Mouse (Mus musculus) midbrain, embryonic 12.5 days (tissue): ENCODE results near the gene Npr3. TPM values are rescaled to one million over a fixed set of nuclear protein-coding genes. Genes with fewer than 3 reads are reported as not detected.
"Not testable (repeated sequence)": the region's sequence is repeated elsewhere in the genome, so short reads cannot be mapped to it uniquely, and the experiment has no call there.

ENCODE experiments used
- ATAC-seq: fragments of 200-750 bp; cut with Nextera tagmentation; 2 replicates; pipeline ENCODE4 v1.8.0; 2017; ENCODE audit warnings: low read depth, moderate TSS enrichment, moderate library complexity; ENCODE audit not compliant: low FRiP score
- H3K27ac ChIP-seq: fragments of 300-500 bp; sonication (generic); replicated peaks from 2 replicates; pipeline ENCODE4 v1.5.1; 2016; ENCODE audit warnings: mild to moderate bottlenecking
- H3K27me3 ChIP-seq: fragments of 300-500 bp; sonication (generic); 2 replicates; pipeline ENCODE4 v1.6.1; 2016; ENCODE audit warnings: mild to moderate bottlenecking
- H3K36me3 ChIP-seq: fragments of 300-500 bp; sonication (generic); 2 replicates; pipeline ENCODE4 v1.6.1; 2016
- H3K4me1 ChIP-seq: fragments of 300-500 bp; sonication (generic); 2 replicates; pipeline ENCODE4 v1.6.1; 2016
- H3K4me2 ChIP-seq: fragments of 300-500 bp; sonication (generic); replicated peaks from 2 replicates; pipeline ENCODE4 v1.6.1; 2016; ENCODE audit warnings: mild to moderate bottlenecking, moderate library complexity
- H3K4me3 ChIP-seq: fragments of 300-500 bp; sonication (generic); 2 replicates; pipeline ENCODE4 v1.5.1; 2016; ENCODE audit warnings: mild to moderate bottlenecking
- H3K9ac ChIP-seq: fragments of 300-500 bp; sonication (generic); replicated peaks from 2 replicates; pipeline ENCODE4 v1.6.1; 2016; ENCODE audit warnings: mild to moderate bottlenecking, moderate library complexity
- H3K9me3 ChIP-seq: fragments of 300-500 bp; sonication (generic); 2 replicates; pipeline ENCODE4 v1.6.1; 2016; ENCODE audit warnings: mild to moderate bottlenecking
- WGBS: fragments of 180-500 bp; shearing (Covaris S2); methylation state at CpG from one replicate; pipeline ENCODE4 v1.1.7; 2016; 5-methylcytosine and 5-hydroxymethylcytosine counted together
- polyA plus RNA-seq: library from polyadenylated mRNA; unstranded; fragments of >200 nt; fragmentation: Nextera tagmentation; extraction: Ambion mirVana; gene quantifications from 2 replicates; pipeline ENCODE4 v1.2.1, GENCODE M21; 2016

Gene Npr3
- polyA plus RNA-seq, 1 experiment from 2014 or later = 3.2 TPM

DNA sequence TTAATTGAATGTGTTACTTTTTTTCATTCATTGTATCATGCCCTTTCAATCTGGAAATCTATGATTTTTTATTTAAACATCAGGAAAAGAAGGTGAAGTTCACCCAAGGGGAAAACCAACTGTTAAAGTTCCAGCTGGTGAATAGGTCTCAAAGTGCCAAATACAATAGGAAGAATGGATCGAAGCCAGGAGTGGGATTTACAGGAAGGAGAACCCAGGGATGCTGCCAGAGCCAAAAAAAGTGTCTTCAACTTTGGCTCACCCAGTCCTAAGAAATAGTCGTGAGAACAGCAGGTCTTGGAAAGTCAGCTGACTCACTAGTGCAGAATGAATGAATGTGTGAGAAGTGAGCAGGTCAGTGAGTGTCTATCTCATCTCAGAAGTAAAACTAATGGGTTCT, 29.8 kb downstream of the Npr3 start:
- no peaks in the 10 kb centered on the region for H3K27me3 ChIP-seq
- no peak overlapping the region for H3K4me3 ChIP-seq
- H3K9ac ChIP-seq = no peak overlapping the region
- ATAC-seq = no peak
- H3K36me3 ChIP-seq = no peaks in the 10 kb centered on the region
- WGBS = 78% methylated on average over 2 of the region's 2 CpGs
- H3K4me1 ChIP-seq = no peaks in the 10 kb centered on the region
- no peak overlapping the region for H3K4me2 ChIP-seq
- no peak overlapping the region for H3K27ac ChIP-seq
- H3K9me3 ChIP-seq = peaks cover 9% of the 10 kb centered on the region

DNA sequence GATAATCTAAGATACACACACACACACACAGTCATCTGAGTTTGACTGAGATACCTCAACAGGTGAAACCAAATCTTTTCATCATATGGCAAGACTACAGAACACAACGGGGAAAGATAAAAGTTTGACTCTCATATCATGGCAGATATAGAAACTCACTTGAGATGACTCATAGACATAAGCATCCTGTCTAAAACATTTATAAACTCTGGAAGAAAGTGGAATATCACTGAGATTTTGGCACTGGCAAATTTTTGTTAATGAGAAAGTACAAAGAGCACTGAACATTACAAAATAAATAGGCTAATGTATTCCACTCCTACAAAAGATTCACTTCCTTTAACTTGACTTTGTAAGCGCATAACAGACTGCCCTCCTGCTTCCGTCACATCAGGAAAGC, 40.2 kb downstream of the Npr3 start:
- Histone ChIP-seq H3K4me2 (no peak overlapping the region), H3K9ac (no peak overlapping the region), H3K27ac (no peak overlapping the region), H3K4me3 (no peak overlapping the region), H3K4me1 (no peaks in the 10 kb centered on the region), H3K36me3 (no peaks in the 10 kb centered on the region), H3K9me3 (no peaks in the 10 kb centered on the region), H3K27me3 (no peaks in the 10 kb centered on the region)
- WGBS = 96% methylated on average over 3 of the region's 3 CpGs
- ATAC-seq = no peak

DNA sequence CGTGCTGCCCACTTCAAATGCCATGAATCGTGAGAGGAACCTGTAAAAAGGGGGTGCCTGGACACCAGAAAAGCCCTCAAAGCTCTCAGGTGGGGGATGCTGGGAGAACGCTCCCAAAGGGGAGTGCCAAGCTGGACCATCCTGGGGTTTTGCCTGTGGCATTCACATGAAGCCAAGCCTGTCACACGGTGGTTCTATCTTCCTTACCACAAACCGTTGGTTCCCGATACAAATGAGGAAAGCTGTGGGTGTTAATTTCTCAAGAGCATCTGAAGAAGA, 43.6 kb downstream of the Npr3 start:
- no peaks in the 10 kb centered on the region for H3K9me3 ChIP-seq
- H3K4me3 ChIP-seq = no peak overlapping the region
- H3K27ac ChIP-seq = no peak overlapping the region
- no peak for ATAC-seq
- 90% methylated on average over 6 of the region's 6 CpGs for WGBS
- no peaks in the 10 kb centered on the region for H3K4me1 ChIP-seq
- no peak overlapping the region for H3K9ac ChIP-seq
- no peaks in the 10 kb centered on the region for H3K27me3 ChIP-seq
- H3K36me3 ChIP-seq = no peaks in the 10 kb centered on the region
- H3K4me2 ChIP-seq = no peak overlapping the region

DNA sequence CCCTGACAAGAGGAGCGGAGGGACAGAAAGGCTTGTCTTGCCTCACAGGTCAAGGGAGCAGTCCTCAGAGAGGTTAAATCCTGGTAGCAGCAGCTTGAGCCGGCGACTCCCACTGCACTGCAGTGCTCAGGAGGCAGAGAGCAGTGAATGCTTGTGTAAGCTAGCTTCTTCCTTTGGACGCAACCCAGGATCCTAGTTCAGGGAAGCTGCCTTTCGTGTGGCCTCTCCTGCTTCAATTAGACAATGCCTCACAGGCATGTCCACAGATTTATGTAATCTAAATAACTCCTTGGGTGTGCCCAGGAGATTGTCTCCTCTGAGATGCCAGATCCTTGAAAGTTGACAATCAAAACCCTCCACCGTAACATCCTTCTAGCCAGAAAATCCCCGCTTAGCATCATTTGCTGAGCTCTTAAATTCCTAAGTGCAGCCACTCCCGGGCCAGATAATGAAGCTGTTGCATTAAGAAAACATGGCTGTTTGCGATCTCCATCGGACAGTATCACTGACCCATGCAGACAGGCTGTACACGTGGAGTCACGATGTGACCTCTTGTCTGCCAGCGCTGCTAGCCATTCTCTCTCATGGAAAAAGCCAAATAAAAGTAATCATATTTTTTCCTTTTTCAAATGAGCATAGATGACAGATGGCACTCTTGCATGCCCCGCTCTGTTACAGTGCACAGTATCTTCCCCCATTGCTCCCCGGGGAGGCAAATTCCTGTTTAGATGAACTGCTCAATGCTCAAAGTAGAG, 44.1 kb downstream of the Npr3 start:
- Histone ChIP-seq H3K4me2 (no peak overlapping the region), H3K27me3 (no peaks in the 10 kb centered on the region), H3K4me1 (no peaks in the 10 kb centered on the region), H3K9ac (no peak overlapping the region), H3K9me3 (no peaks in the 10 kb centered on the region), H3K27ac (no peak overlapping the region), H3K36me3 (no peaks in the 10 kb centered on the region), H3K4me3 (no peak overlapping the region)
- ATAC-seq = no peak
- WGBS = 79% methylated on average over 15 of the region's 15 CpGs

DNA sequence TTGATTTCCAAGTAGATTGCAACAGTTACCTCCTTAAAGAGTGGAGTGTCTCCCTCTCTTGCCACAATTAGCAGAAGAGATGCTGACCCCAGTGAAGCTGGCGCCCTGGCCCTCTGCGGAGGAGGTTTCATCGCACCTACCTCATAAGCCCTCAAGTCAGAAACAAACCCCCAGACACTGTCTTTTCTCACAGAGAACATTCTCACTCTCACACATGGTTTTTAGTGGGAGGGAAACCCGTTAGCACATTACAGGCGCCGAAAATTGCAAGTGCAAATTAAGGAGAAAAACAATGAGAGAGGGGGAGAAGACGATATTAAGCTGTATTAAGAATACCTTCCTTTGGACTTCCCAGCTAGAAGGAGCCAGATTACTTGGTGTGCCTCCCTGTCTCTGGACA, 44.8 kb downstream of the Npr3 start:
- Histone ChIP-seq H3K9me3 (no peaks in the 10 kb centered on the region), H3K4me3 (no peak overlapping the region), H3K9ac (no peak overlapping the region), H3K27ac (no peak overlapping the region), H3K4me2 (no peak overlapping the region), H3K36me3 (no peaks in the 10 kb centered on the region), H3K27me3 (no peaks in the 10 kb centered on the region), H3K4me1 (no peaks in the 10 kb centered on the region)
- WGBS = 92% methylated on average over 7 of the region's 7 CpGs
- ATAC-seq = no peak

DNA sequence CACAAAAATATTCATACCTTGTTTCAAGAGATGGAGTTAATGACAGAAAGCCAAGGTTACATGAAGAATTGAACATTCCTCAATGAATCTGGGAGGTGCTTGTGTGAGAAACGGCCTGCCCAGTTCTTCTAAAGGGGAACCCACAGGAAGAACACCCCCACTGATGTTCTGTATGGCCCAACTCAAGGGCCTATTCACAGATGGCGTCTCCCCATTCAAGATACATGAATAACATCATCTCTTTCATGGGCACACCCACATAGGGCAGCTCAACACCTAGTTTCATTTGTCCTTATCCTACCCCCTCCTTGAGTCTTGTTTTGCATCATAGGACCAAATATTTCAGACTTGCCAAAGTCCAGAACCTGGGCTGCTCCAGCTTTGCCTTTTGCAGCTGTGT, 46.8 kb downstream of the Npr3 start:
- Histone ChIP-seq H3K27me3 (no peaks in the 10 kb centered on the region), H3K9ac (no peak overlapping the region), H3K4me2 (no peak overlapping the region), H3K9me3 (no peaks in the 10 kb centered on the region), H3K27ac (no peak overlapping the region), H3K4me1 (no peaks in the 10 kb centered on the region), H3K36me3 (no peaks in the 10 kb centered on the region), H3K4me3 (no peak overlapping the region)
- ATAC-seq = no peak
- WGBS = 81% methylated on average over 2 of the region's 2 CpGs

DNA sequence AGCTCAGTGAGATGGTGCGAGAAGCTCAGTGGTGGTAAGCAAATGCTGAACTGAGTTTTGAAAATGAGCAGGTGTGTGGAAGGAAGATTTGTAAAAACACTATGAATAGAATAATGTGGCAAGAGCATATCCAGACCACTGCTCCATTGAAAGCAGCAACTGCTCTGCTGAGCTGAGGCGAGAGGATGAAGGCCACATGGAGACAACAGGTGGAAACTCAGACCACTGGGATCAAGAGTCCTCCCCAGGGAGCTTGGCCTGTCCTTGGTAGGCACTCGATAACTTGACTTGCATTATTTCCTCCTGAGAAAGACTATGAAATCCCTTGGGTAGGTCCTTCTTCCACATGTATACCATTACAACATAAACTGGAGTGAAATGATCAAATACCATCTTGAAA, 47.3 kb downstream of the Npr3 start:
- no peak for ATAC-seq
- Histone ChIP-seq H3K4me3 (no peak overlapping the region), H3K36me3 (no peaks in the 10 kb centered on the region), H3K27ac (no peak overlapping the region), H3K4me2 (no peak overlapping the region), H3K4me1 (no peaks in the 10 kb centered on the region), H3K9ac (no peak overlapping the region), H3K27me3 (no peaks in the 10 kb centered on the region), H3K9me3 (no peaks in the 10 kb centered on the region)
- 87% methylated on average over 3 of the region's 3 CpGs for WGBS

DNA sequence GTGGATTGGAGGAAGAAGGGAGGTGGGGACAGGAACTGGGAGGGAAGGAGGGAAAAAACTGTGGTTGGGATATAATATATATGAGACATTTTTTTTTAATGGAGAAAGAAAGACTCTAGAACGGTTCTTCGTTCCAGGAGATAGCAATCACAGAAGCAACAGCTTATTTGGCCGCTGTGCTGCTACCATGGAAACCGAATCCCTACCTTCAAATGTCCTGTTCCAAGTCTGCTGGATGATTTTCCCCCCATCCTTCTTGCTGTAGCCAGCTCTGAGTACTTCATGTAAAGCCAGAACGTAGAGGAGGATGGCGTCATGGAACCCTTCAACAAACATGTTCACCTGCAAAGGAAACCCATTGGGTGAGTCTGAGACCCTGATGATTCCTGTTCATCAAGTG, 48.7 kb downstream of the Npr3 start:
- no peak overlapping the region for H3K9ac ChIP-seq
- H3K9me3 ChIP-seq = no peaks in the 10 kb centered on the region
- WGBS = 94% methylated on average over 6 of the region's 6 CpGs
- no peaks in the 10 kb centered on the region for H3K4me1 ChIP-seq
- no peak overlapping the region for H3K27ac ChIP-seq
- no peak overlapping the region for H3K4me2 ChIP-seq
- no peaks in the 10 kb centered on the region for H3K36me3 ChIP-seq
- H3K4me3 ChIP-seq = no peak overlapping the region
- H3K27me3 ChIP-seq = no peaks in the 10 kb centered on the region
- no peak for ATAC-seq

DNA sequence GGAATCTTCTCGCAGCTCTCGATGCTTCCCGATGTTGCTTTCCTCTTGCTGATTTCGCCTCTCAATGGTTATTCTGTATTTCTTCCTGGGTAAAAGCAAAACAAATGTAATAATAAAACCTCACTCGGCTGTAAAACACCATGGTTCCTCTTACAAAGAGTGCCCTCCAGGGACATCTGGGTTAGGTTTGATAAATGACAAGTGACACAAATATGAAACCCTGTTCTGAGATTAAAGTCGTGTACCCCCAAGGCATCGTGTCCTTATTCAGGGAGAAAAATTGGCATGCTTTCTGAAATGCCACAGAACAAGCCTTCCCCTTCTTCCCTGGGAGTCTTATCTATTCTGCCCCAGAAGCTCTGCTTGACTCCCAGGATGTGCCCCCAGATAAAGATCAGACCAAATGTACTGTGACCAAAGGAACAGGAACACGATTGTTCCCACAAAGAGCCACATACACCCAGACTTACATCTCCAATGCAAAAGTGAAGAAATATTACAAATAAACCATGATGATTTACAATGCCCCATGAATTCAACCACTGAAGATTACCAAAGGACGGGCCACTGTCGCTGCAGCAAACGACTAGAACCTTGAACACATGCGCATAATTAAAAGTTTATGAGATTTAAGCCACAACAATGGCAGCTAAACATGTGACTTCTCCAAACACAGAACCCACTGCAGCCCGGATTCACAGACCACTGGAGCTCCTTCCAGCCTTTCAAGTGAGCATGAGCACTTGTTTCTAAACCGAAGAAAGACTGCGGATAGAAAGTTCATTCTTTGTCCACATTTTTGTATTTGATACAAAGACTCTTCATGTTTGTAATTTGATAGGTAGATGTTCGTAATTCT, 61.7 kb downstream of the Npr3 start:
- Histone ChIP-seq H3K9ac (no peak overlapping the region), H3K36me3 (no peaks in the 10 kb centered on the region), H3K9me3 (no peaks in the 10 kb centered on the region), H3K27me3 (no peaks in the 10 kb centered on the region), H3K4me1 (no peaks in the 10 kb centered on the region), H3K27ac (no peak overlapping the region), H3K4me3 (no peak overlapping the region), H3K4me2 (no peak overlapping the region)
- peak; percentile 83 for ATAC-seq
- 68% methylated on average over 16 of the region's 16 CpGs for WGBS

DNA sequence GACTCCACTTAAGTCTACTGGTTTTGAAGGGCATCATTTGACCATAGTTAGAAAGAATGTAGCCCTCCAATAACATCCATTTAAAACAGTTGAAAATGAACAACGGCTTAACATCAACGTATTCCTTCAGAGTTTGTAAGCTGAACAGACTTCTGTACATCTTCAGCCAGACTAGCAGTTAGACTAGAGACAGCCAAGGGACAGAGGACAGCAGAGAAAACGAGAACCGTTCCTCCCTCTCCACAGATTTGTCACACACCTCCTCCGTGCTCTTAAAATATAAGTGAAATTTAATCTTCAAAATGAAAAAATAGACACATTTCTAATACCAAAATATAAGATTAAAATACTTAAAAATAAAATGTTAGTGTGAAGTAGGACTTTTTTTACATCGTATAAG, 63.0 kb downstream of the Npr3 start:
- H3K27me3 ChIP-seq = no peaks in the 10 kb centered on the region
- H3K36me3 ChIP-seq = no peaks in the 10 kb centered on the region
- no peak overlapping the region for H3K27ac ChIP-seq
- no peak overlapping the region for H3K4me2 ChIP-seq
- no peaks in the 10 kb centered on the region for H3K4me1 ChIP-seq
- no peak overlapping the region for H3K9ac ChIP-seq
- ATAC-seq = no peak
- WGBS = 91% methylated on average over 6 of the region's 6 CpGs
- no peaks in the 10 kb centered on the region for H3K9me3 ChIP-seq
- H3K4me3 ChIP-seq = no peak overlapping the region

DNA sequence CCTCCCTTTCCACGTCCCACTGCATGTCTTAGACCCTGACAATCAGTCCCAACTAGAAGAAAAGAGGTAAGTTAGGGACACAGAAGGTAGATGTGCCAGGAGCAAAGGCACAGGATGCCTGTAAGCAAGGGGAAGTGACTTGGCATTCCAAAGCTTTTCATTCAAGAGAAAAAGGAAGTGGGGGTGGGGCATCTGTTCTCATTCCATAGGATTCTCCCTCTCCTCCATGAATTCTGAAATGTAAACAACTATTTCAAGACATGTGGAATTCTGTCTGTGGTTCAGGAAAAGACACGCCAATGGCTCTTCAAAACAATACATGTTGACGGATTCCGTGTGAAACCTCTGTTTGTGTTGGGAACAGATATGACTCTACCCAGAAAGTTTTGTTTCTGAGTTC, 65.3 kb downstream of the Npr3 start:
- Histone ChIP-seq H3K4me1 (no peaks in the 10 kb centered on the region), H3K36me3 (no peaks in the 10 kb centered on the region), H3K4me2 (no peak overlapping the region), H3K4me3 (no peak overlapping the region), H3K27ac (no peak overlapping the region), H3K9me3 (no peaks in the 10 kb centered on the region), H3K9ac (no peak overlapping the region), H3K27me3 (no peaks in the 10 kb centered on the region)
- no peak for ATAC-seq
- 75% methylated on average over 4 of the region's 4 CpGs for WGBS

DNA sequence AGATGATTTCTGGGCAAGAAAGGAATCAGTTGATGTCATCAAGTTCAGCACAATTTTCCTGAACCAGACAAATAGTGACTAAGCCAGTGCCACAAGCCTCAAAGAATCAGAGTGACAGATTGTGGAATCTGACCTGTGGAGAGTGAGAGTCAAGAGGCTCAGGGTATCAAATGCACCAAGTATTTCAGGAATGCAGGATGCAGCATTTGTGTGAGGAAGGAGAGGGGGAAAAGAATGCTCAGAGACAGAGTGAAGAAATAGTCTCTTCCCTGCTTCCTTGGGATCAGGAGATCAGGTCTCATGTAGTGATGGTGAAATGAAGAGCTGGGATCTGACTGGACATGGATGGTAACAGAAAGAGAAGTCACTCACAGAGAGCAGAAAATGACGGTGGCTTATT, 71.2 kb downstream of the Npr3 start:
- H3K9me3 ChIP-seq = no peaks in the 10 kb centered on the region
- no peaks in the 10 kb centered on the region for H3K36me3 ChIP-seq
- no peaks in the 10 kb centered on the region for H3K4me1 ChIP-seq
- H3K4me3 ChIP-seq = no peak overlapping the region
- no peaks in the 10 kb centered on the region for H3K27me3 ChIP-seq
- WGBS = 65% methylated on average over 1 of the region's 1 CpGs
- no peak overlapping the region for H3K9ac ChIP-seq
- no peak overlapping the region for H3K27ac ChIP-seq
- ATAC-seq = no peak
- H3K4me2 ChIP-seq = no peak overlapping the region

DNA sequence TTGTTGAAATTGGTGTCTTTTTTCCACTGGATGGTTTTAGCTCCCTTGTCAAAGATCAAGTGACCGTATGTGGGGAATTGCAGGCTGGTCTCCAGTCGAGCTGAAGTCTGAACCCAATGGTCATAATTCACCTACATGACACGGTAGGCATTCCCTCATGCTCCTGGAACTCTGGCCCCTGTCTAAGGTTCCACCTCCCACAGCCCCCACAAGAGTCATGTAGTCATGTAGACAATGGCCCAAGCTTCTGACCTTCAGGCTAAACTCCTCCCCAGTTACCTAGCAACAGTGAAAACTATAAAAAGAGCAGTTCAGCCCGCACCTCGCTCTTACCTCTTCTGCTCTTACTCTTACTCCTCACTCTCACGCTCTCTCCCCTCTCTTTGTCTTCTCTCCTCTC, 84.7 kb downstream of the Npr3 start:
- not testable (repeated sequence) for ATAC-seq, H3K36me3 ChIP-seq, H3K27ac ChIP-seq, H3K4me2 ChIP-seq, H3K4me3 ChIP-seq, H3K9ac ChIP-seq, H3K4me1 ChIP-seq, H3K9me3 ChIP-seq, H3K27me3 ChIP-seq
- 75% methylated on average over 6 of the region's 6 CpGs for WGBS
